Mouse (Mus musculus): ENCODE measurements around the gene U2af1l4.

GRCm38 (mm10) chr7:30566033-30566432 is 2.9 kb downstream of the U2af1l4 start:
- TF ChIP-seq ZNF384 (IDR thresholded peaks at IDR 0.05; ENCODE audit: low read depth, low read length) (no peak), ZC3H11A (IDR thresholded peaks at IDR 0.05; ENCODE audit: borderline replicate concordance, low read depth, low read length) (no peak), HCFC1 (IDR thresholded peaks at IDR 0.05; ENCODE audit: borderline replicate concordance, insufficient read depth, low read length) (no peak)

Measured in ES-E14 (cell line).